Mouse (Mus musculus) embryonic fibroblast, embryonic 13.5 days (primary cell): ENCODE data around the gene Sdf2. TPM values are rescaled to one million over a fixed set of nuclear protein-coding genes. Genes with fewer than 3 reads are reported as not detected.

ENCODE experiments used
- H3K27ac ChIP-seq: 2 replicates; pipeline ENCODE4 v1.5.1; 2012; ENCODE audit warnings: low read length, control low read depth, inconsistent platforms; ENCODE audit not compliant: insufficient read depth
- H3K4me1 ChIP-seq: 2 replicates; pipeline ENCODE4 v1.6.1; 2011; ENCODE audit warnings: low read length; ENCODE audit not compliant: control insufficient read depth, insufficient read depth
- H3K4me3 ChIP-seq: 2 replicates; pipeline ENCODE4 v1.5.1; 2011; ENCODE audit warnings: mild to moderate bottlenecking, control low read depth, low read length; ENCODE audit not compliant: insufficient read depth
- CTCF ChIP-seq: IDR thresholded peaks from 2 replicates; pipeline ENCODE4 v1.5.1; 2011; ENCODE audit warnings: mild to moderate bottlenecking, control low read depth, low read length, moderate library complexity, borderline replicate concordance; ENCODE audit not compliant: insufficient read depth
- POLR2A ChIP-seq: IDR thresholded peaks from 2 replicates; pipeline ENCODE4 v1.6.1; 2011; ENCODE audit warnings: low read depth, mild to moderate bottlenecking, control low read depth, low read length, moderate library complexity
- polyA plus RNA-seq: library from polyadenylated mRNA; stranded (reverse); fragments of >200 nt; gene quantifications from 2 replicates; pipeline ENCODE4 v1.2.4, GENCODE M21; 2011; ENCODE audit warnings: low read depth; ENCODE audit not compliant: missing spikeins, insufficient read length

Sdf2 gene
- polyA plus RNA-seq, 1 experiment, result 67.3 TPM

GRCm38 (mm10) chr11:78215709-78216317 lies 29.7 kb upstream of the Sdf2 start:
- no peak overlapping the region for H3K4me3 ChIP-seq
- no peak for TF ChIP-seq POLR2A
- TF ChIP-seq CTCF, result no peak
- no peak overlapping the region for H3K27ac ChIP-seq
- no peaks in the 10 kb centered on the region for H3K4me1 ChIP-seq

DNA sequence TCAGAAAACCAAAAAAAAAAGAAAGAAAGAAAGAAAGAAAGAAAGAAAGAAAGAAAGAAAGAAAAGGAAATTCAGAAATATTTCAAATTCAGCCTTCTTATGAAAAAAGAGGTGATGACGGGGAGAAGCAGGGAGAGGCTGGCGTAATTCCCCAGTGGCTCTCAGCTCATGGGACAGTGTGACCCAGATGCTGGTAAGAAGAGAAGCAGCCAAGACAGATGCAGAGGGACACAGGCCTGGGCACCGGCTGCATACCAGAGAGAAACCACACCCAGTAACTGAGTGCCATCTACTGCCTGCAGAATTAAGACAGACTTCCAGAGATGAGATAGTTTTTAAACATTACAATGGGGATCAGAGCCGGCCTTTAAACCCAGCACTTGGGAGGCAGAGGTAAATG lies 22.0 kb upstream of the Sdf2 start:
- Histone ChIP-seq H3K4me1 (no peaks in the 10 kb centered on the region), H3K4me3 (no peak overlapping the region), H3K27ac (no peak overlapping the region)
- TF ChIP-seq POLR2A (no peak), CTCF (no peak)

DNA sequence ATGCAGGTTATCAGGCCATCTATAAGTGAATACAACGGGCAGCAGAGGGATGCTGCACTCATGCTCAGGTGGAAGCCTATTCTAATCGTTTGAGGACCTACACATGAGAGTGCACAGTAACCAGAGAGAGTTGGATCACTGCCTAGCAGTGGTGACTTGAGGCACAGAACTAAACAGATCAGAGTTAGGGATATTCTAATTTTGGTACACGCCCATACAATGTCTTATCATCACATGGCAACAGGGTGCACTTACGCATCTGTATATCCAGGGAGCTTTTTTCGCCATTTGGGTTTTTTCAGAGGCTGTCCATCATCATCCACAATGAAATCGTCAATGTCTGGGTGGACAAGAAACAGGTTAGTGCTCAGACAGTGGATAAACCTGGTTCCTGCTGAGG lies 14.0 kb upstream of the Sdf2 start:
- H3K4me3 ChIP-seq, result no peak overlapping the region
- no peak overlapping the region for H3K27ac ChIP-seq
- no peak for TF ChIP-seq CTCF
- no peak for TF ChIP-seq POLR2A
- no peaks in the 10 kb centered on the region for H3K4me1 ChIP-seq

DNA sequence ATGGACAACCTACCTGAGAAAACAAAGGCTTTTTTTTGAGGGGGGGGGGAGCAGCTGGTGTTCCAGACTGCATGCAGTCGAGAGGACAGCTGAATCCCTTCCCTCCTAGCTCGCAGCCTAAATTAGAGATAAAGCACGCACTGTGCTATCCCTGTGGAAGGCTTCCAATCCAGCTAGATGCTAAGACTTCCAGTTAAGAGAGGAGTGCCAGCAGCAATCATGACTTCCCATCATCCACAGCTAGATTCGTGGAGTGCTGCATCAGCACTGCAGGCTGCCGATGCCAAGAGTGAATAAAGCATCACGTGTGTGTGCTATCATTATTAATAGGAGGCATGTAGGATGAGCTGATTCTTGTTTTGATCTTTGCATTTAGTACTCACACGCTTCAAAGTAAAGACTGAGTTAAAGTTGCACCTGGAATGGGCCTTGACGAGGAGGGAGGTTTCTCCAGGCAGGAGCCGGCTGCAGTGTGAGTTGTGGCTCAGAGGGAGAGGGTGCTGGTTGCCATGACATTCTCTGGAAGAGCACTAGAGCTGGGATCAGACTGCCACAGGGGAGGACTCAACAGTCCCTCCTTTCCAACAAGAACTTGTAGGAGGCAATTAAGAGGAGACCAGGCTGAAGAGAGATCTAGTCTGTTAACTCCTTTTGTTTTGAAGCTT lies 5.2 kb upstream of the Sdf2 start:
- no peak overlapping the region for H3K27ac ChIP-seq
- H3K4me3 ChIP-seq, result no peak overlapping the region
- TF ChIP-seq POLR2A, result no peak
- TF ChIP-seq CTCF, result no peak
- peaks cover 2% of the 10 kb centered on the region; the same call in 1 of the 2 replicates for H3K4me1 ChIP-seq

DNA sequence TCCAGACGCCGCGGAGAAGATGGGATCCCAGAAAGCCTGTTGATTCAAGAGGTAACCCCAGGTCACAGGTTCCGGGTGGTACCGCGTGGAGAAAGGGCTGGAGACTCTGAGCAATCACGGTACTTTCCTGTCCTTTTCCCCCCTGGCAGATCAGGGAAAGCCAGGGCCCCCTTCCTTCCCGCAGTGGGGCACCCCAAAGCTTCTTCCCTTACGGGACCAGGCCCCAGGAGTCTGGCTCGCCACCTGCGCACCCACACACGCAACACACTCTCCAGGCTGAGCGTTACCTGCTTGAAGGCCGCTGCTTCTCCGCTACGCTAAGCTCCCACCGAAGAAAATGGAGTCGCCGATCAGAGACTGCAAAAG lies 302 bp upstream of the Sdf2 start:
- H3K4me1 ChIP-seq, result peaks cover 2% of the 10 kb centered on the region; the same call in 1 of the 2 replicates
- TF ChIP-seq CTCF (no peak), POLR2A (no peak)
- H3K27ac ChIP-seq, result peak overlapping the region; percentile 96; the same call in 1 of the 2 replicates
- H3K4me3 ChIP-seq, result peak overlapping the region; percentile 78

DNA sequence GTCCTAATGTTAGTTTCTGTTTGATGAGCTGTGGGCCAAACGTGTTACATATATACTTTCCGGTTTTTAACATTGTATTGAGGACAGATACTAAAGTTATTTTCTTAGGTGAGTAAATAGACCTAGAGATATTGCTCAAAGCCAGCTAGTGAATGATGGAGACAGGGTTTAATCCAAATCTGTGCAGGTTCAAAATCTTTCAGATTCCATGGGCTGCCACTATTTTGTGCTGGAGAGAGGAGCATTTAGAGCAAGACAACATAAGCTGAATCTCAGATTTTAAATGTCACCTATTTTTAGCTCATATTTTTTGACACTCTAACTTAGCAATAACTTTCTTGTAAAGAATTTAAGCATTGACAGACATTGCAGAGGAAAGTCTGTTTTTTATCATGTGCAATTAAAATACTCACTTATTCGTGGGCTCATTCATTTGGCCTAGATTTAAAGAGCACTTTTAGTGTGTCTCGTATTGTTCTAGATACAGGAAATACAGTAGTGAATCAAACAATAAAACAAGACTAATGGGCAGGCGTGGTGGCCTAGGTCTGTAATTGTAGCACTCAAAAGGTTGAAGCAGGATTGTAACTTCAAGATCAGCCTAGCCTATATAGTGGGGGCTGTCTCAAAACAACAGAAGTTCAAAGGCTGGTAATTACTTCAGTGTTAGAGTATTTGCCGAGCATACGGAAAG lies 919 bp downstream of the Sdf2 start:
- TF ChIP-seq CTCF (no peak), POLR2A (no peak)
- Histone ChIP-seq H3K4me1 (peaks cover 2% of the 10 kb centered on the region; the same call in 1 of the 2 replicates), H3K27ac (no peak overlapping the region), H3K4me3 (peak overlapping the region; percentile 78)

DNA sequence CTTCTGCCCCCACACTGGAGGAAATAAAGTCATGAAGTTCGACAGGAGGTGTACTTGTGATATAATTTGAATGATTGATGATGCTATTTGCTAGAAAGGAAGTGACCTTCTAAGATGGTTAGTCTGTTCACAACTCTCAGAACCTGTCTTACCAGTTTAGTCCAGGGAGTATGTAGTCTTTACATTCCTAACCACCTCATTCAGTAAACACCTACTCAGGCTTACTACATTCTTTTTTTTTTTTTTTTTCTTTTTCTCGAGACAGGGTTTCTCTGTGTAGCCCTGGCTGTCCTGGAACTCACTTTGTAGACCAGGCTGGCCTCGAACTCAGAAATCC lies 1.4 kb downstream of the Sdf2 start:
- Histone ChIP-seq H3K27ac (no peak overlapping the region), H3K4me1 (peaks cover 2% of the 10 kb centered on the region; the same call in 1 of the 2 replicates), H3K4me3 (peak overlapping the region; percentile 78)
- TF ChIP-seq POLR2A (no peak), CTCF (no peak)

- H3K4me3 ChIP-seq, result no peak overlapping the region; the same call in 1 of the 2 replicates
Measured at GRCm38 (mm10) chr11:78247727-78248140, 2.2 kb downstream of the Sdf2 start.

DNA sequence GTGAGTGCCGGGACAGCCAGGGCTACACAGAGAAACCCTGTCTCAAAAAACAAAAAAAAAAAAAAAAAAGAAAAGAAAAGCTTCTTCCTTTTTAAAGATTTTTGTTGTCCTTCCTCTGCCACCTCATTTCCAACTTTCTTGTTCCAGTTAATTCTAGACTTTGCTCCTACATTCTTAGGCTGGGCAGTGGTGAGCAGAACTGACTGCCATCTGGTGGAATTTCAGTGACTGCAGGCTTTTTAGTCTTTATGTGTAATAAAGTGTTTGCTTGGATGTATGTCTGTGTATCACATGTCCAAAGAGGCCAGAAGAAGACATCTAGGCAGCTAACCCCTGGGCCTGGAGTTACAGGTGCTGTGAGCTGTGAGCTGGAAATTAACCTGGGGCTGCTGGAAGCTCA lies 11.1 kb downstream of the Sdf2 start:
- no peak overlapping the region for H3K27ac ChIP-seq
- H3K4me3 ChIP-seq, result no peak overlapping the region
- TF ChIP-seq POLR2A, result no peak
- TF ChIP-seq CTCF, result no peak
- H3K4me1 ChIP-seq, result no peaks in the 10 kb centered on the region; the same call in 1 of the 2 replicates

More at GRCm38 (mm10) chr11:78247727-78248140, 2.2 kb downstream of the Sdf2 start:
- TF ChIP-seq CTCF (no peak), POLR2A (no peak)
- Histone ChIP-seq H3K4me1 (peaks cover 2% of the 10 kb centered on the region; the same call in 1 of the 2 replicates), H3K27ac (no peak overlapping the region)
